Mouse (Mus musculus) T-helper 17 cell (primary cell): ENCODE data around the gene Lypd4.
"Not testable (repeated sequence)": the region's sequence is repeated elsewhere in the genome, so short reads cannot be mapped to it uniquely, and the experiment has no call there.

Experiments
- in situ Hi-C, 2 experiments: fragments of 300-600 bp; cut with MboI, MseI; formaldehyde crosslinking; loops; 1 replicate in 1 of 2; 2 replicates in 1 of 2; pipeline ENCODE4 v1.15.1; 2025; ENCODE audit warnings: high pct_unique_total_duplicates in 2 of 2

Gene Lypd4

DNA sequence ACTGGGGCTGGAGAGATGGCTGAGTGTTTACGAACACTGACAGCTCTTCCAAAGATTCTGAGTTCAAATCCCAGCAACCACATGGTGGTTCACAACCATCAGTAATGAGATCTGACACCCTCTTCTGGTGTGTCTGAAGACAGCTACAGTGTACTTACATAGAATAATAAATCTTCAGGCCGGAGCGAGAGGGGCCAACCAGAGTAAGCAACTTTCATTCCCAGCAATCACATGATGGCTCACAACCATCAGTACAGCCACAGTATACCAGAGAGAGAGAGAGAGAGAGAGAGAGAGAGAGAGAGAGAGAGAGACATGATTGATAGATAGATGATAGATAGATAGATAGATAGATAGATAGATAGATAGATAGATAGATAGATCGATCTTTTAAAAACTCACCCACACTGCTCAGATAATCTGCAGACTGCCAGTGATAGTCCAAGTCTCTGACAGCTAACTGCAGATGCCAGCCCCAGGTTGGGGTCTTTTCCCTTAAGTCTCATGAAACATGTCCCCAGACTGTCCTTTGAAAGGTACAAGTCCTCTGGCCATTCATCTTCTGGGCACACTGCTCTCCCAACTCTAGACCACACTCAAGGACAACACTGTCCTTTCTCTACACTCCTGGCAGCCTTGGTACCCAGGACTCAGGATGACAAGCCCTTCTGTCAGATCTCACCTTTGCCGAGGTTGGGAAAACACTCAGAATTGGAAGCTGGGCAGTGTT is 18.0 kb downstream of the Lypd4 start:
- in situ Hi-C loops, result loop anchor here in 1 of 2 experiments (10.0 kb wide), 1 partner anchor 203 kb away; no protein-coding TSS in a partner anchor

DNA sequence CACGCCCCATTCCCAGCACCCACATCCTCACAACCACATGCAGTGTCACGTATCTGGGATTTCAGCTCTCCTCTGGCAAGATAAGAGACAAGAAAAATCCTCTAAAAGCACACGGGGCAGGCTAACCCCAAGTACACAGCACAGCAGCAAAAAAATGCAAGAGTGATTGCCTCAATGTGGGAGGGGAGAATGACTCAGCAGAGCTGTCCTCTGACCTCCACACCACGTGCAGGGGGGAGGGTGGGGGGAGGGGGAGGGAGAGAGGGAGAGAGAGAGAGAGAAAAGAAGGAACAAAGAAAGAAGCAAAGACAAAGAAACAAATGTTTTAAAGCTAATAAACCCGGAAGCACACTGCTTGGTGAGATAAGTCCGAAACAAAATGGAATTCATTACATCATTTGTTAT is 18.8 kb downstream of the Lypd4 start:
- in situ Hi-C loops, result loop anchor here in 1 of 2 experiments (10.0 kb wide), 1 partner anchor 204 kb away; no protein-coding TSS in a partner anchor

DNA sequence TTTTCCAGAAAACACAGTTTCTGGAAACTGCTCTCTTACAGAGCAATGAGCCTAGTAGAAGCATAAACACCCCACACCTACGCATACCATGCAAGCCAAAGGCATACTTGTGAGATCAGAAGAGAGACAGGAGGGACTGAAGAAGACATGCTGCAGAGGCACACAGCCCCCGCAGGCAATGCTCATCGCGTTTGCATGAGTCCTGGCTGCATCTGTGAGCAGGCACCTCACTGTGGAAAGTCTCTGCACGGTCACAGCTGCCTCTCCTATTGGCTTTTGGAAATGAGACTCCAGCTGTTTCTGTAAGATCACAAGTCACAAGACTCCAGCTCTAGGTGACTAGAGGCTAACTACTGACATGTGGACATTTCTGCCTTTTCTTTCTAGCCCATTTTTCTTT is 19.6 kb downstream of the Lypd4 start:
- in situ Hi-C loops, result loop anchor here in 1 of 2 experiments (10.0 kb wide), 1 partner anchor 205 kb away; no protein-coding TSS in a partner anchor

DNA sequence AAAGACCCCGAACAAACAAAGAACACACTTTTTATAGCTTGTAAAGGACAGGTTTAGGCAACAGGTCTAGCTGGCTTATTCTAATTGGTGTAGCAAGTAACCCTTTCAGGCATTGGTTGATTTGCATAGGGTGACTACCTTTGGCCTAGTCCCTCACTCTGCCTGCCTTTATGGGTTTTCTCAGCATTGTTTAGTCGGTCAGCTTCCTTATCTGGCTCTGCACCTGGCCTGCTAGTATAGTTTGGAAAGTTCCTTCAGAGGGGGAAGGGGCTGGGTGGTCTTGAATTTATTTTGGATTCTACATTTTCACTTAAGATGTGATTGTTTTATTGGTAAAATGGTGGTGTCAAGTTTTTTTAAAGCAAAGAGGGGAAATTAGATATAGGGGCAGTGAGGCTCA is 23.2 kb downstream of the Lypd4 start:
- in situ Hi-C loops, result not testable (repeated sequence)

DNA sequence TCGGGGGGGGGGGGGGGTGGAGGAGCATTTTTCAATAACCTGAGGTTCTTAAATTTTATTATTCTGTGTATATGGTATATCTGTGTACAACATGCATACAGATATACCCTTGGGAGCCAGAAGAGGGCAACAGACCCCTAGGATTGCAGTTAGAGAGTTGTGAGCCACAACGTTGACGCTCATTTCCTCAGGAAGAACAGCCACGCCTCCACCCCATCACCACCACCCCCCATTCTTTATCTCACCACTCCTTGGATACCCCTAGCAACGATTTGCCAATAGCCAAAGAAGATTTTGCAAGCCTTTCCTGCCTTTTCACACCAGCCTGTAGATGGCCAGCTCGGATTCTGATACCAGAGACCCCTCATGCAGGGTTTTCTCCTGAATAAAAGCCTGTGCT is 24.0 kb downstream of the Lypd4 start:
- in situ Hi-C loops, result no loop called here

DNA sequence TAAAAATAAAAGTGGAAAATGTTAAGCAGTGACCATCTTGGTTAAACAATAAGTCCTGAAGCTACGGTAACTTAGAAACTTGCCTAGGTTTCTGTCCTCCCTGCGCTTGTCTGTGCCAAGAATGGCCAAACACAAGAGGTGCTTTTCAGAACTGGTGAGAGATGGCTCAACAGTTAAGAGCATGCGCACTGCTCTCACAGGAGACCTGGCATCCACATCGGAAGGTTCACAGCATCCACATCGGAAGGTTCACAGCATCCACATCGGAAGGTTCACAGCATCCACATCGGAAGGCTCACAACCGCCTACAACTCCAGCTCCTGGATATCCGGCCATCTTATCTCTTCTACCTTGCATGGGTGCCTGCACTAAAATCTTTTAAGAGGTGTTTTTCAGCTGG is 24.6 kb downstream of the Lypd4 start:
- in situ Hi-C loops, result no loop called here

DNA sequence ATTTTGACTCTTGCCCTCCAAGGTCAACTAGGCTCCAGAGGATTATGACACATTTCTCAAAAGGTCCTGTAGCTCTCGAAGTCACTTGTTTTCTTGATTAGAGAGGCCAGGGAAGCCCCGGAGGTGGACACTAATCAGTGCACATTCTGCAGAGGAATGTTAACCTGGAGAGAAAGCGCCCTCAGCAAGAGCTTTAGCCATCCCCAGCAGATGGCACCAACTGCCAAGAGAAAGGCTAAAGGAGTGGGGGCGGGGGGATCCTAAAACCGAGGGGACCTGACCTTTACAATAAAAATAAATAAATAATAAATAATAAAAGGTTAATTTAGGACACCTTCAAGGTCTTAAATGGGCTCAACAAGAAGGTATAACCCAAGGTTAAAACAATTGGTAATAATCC is 25.6 kb downstream of the Lypd4 start:
- in situ Hi-C loops, result no loop called here

DNA sequence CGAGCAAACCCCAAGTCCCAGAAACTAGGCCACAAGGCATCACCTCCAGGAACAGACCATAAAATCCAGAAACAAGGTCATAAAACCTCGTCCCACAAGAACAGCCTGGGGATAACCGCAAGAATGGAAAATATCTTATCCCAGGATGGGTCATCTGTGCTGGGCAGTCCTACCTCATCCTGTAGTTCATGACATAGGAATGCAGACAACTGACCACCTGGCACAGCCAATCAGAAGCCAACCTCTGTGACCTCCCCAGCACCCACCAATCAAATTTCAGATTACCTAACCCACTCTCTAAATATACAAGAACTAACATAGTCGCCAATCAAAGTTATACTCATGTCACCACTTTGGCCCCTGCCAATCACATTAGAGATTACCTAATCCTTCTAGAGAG is 28.7 kb downstream of the Lypd4 start:
- in situ Hi-C loops, result no loop called here

DNA sequence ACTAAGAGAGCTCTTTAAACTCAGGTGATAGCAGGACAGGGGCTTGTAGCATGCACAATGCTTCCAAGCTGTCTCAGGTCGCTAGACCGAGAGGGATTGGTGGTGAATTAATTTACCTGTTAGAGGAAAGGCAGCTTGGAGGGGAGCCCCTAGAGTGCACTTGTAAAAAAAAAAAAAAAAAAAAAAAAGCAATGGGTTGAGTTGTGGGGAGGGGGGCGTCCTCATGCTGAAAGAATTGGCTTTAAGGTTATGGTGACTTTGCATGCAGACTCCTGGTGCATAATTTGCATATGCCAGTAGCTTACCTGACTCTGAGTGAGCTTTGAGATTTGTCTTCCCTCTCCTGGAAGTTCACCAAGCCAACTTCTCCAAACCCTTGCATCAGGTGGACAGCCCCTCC is 29.4 kb downstream of the Lypd4 start:
- in situ Hi-C loops, result no loop called here

DNA sequence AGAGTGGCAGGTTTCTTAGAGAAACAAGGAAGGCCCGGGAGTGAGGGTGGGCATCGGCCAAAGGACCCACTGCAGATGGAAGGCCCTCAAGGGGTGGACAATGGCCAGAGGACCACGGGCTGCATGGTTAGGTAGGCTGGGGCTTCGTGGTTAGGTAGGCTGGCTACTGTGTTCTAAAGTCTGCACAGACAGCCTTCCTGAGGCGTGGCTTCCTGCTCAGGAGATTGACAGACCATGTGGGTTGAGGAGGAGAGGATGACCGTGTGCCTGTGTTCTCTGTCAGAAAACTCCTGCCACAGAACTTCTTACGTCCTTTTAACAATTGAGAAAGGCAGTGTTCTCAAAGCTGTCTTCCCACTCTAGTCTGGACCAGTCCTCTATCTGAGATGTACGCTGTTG is 30.3 kb downstream of the Lypd4 start:
- in situ Hi-C loops, result loop anchor here (5.0 kb wide), 2 partner anchors 678 to 738 kb away; no protein-coding TSS in a partner anchor

DNA sequence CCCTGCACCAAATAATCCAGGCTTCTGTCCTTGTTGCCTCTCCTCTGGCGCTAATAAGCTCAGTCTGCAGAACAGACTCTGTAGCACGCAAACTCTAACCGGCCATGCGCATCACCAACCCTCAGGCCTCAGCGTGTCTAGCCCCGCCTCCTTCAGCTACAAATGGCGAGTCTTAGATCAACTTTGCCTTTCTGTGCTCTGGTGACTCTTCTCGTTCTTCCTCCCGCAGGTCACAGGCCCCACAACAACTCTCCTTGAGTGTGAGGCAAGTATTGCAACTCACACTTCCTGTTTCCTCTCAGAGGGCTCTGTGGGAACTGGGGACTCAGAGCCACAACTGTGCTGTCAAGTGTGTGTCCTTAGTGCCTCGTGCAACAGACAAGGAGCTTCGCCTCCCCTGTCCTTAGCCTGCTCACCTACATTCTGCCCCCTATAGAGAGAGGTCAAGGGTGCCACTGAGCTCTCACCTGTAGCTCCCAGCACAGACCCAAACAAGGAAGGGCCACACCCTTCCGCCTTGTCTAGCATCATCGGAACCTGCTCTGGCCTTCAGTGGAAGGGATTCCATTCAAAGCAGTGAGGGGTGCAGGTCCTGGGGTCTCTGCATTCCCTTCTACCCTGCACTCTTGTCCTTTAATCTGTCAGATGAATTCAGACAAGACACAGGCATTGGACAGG is 30.9 kb downstream of the Lypd4 start:
- in situ Hi-C loops, result loop anchor here (5.0 kb wide), 2 partner anchors 678 to 738 kb away; no protein-coding TSS in a partner anchor

DNA sequence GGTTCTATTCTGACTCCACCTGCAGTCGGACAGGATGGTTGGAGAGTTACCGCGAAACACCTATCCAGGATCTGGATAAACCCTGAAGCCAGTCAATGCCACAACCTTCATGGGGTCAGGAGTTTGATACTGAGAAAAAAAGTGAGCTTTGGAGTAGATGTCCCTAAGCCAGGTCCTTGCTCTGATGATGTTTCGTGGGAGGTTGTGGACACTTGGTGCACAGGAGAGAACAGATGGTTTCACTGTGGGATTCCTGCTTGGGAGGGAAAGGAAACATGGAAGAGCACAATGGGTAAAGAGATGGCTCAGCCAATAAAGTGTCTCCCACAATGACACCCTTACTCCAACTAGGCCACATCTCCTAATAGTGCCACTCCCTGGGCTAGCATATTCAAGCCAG is 42.6 kb downstream of the Lypd4 start:
- in situ Hi-C loops, result no loop called here

DNA sequence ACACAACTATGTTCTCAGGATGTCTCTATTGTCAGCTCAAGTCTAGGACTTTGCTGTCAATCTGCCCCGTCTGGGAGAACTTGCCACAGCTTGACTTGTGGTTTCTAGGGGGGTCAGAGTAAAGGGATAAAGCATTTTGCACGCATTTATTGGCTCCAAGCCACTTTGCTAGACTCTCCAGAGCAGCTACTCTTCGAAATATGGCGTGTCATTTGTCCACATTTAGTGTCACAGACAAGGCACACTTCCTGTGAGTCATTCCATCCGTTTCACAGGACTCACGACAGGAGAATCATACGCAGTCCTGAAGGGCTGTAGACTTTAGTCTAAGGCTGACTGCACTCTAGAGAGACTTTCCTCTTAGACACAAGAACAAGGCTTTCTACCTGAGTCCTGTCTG is 45.3 kb downstream of the Lypd4 start:
- in situ Hi-C loops, result no loop called here

DNA sequence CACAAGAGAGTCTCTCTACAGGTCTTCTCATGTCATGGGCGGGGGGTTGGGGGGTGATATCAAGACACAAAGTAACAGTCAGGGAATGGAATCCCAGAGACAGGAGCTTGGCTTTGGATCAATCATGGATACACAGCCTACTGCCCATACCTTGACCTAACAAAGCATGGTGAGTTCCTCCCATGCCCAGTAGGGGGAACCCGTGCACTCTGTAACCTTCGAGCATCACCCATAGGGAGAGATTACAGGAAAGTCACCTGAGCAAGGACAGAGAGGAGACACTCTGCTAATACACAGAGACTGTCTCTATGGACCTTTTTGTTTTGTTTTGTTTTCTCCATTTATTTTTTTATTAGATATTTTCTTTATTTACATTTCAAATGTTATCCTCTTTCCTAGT is 52.2 kb downstream of the Lypd4 start:
- in situ Hi-C loops, result loop anchor here (5.0 kb wide), 2 partner anchors 65 to 150 kb away; partner anchors contain the start of gene Rps19 (in 1 of the 2)
